Mouse (Mus musculus) G1E (cell line): ENCODE results near the gene Mipep. TPM values are rescaled to one million over a fixed set of nuclear protein-coding genes. Genes with fewer than 3 reads are reported as not detected.

ENCODE experiments used
- ATAC-seq: 2 replicates; pipeline ENCODE4 v1.8.0; 2016; ENCODE audit warnings: mild to moderate bottlenecking; ENCODE audit not compliant: insufficient number of reproducible peaks, poor library complexity, low FRiP score, severe bottlenecking; ENCODE audit errors: extremely low read depth
- DNase-seq: peaks from one replicate; pipeline ENCODE4 v3.0.0; 2012; ENCODE audit warnings: low spot score
- H3K27me3 ChIP-seq: 2 replicates; pipeline ENCODE4 v1.6.1; 2012; ENCODE audit warnings: mild to moderate bottlenecking, low read length, inconsistent platforms; ENCODE audit not compliant: insufficient read depth
- H3K36me3 ChIP-seq: replicated peaks from 2 replicates; pipeline ENCODE3; 2012; ENCODE audit warnings: mild to moderate bottlenecking, inconsistent platforms
- H3K4me1 ChIP-seq: 2 replicates; pipeline ENCODE4 v1.6.1; 2012; ENCODE audit warnings: low read depth, low read length, inconsistent platforms, mixed read lengths; ENCODE audit not compliant: insufficient read depth
- H3K4me3 ChIP-seq: 2 replicates; pipeline ENCODE4 v1.5.1; 2012; ENCODE audit warnings: low read depth, mild to moderate bottlenecking, inconsistent platforms, low read length, moderate library complexity, mixed read lengths
- H3K9me3 ChIP-seq: replicated peaks from 2 replicates; pipeline ENCODE4 v1.6.1; 2012; ENCODE audit warnings: inconsistent platforms
- CTCF ChIP-seq: IDR thresholded peaks from 2 replicates; pipeline ENCODE4 v1.5.1; 2012; ENCODE audit warnings: low read depth, low read length, inconsistent platforms, mixed read lengths
- GATA1 ChIP-seq: IDR thresholded peaks from 2 replicates; pipeline ENCODE4 v1.6.1; 2012; ENCODE audit warnings: borderline replicate concordance, low read length, inconsistent platforms, mixed read lengths
- GATA2 ChIP-seq: IDR thresholded peaks from 2 replicates; pipeline ENCODE4 v1.6.1; 2012; ENCODE audit warnings: low read depth, low read length, inconsistent platforms, borderline replicate concordance
- POLR2AphosphoS5 ChIP-seq: IDR thresholded peaks from 2 replicates; pipeline ENCODE4 v1.6.1; 2012; ENCODE audit warnings: low read depth, low read length, inconsistent platforms; ENCODE audit not compliant: insufficient replicate concordance
- TAL1 ChIP-seq: conservative IDR thresholded peaks from 2 replicates; pipeline ENCODE4 v1.6.1; 2012; ENCODE audit warnings: low read depth, low read length, inconsistent platforms, mixed read lengths
- polyA plus RNA-seq: library from polyadenylated mRNA; stranded (reverse); fragments of >175 nt; gene quantifications from 2 replicates; pipeline ENCODE4 v1.2.3, GENCODE M21; 2012
- total RNA-seq, 2 experiments: library from RNA; stranded (forward) in 1 of 2; stranded (reverse) in 1 of 2; fragments of 200-1000 nt in 1 of 2; fragments of >200 nt in 1 of 2; fragmentation: Nextera tagmentation in 1 of 2; gene quantifications; 2 replicates each; pipeline ENCODE4 v1.2.3; 2014 to 2017

Mipep gene
- total and polyA plus RNA-seq, 3 experiments: 13.7 to 17.7 (median 17.3) TPM

DNA sequence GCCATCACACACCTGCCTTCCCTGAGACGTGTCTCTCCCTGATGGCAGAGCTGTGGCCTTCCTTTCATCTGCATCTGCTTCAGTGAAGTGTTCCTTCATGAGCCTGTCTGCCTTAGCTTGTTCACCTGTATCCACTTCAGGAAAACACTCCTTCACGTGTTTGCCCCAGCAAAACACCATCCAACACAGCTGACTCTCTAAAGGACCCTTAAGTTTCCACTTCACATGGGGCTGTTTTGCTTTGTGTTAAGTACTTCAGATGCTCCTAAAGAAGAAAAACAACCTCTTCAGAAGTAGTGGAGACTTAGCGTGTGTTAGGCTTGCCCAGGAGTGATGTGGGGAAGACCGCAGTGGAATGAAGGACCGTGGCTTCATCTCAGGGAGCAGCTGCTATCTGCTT is 30.7 kb downstream of the Mipep start:
- no peak for DNase-seq
- no peak overlapping the region for H3K4me3 ChIP-seq
- no peak for ATAC-seq
- H3K9me3 ChIP-seq: no peaks in the 10 kb centered on the region
- no peaks in the 10 kb centered on the region for H3K4me1 ChIP-seq
- peaks cover 76% of the 10 kb centered on the region for H3K36me3 ChIP-seq
- TF ChIP-seq CTCF: no peak
- no peak for TF ChIP-seq GATA1
- TF ChIP-seq POLR2AphosphoS5: no peak
- no peak for TF ChIP-seq GATA2
- no peak for TF ChIP-seq TAL1
- H3K27me3 ChIP-seq: no peaks in the 10 kb centered on the region

GRCm38 (mm10) chr14:60818045-60818444 is 33.7 kb downstream of the Mipep start:
- no peaks in the 10 kb centered on the region for H3K9me3 ChIP-seq
- no peak overlapping the region for H3K4me3 ChIP-seq
- no peak for ATAC-seq
- DNase-seq: no peak
- no peaks in the 10 kb centered on the region for H3K27me3 ChIP-seq
- H3K36me3 ChIP-seq: peaks cover 54% of the 10 kb centered on the region
- H3K4me1 ChIP-seq: no peaks in the 10 kb centered on the region
- TF ChIP-seq GATA2 (no peak), TAL1 (no peak), GATA1 (no peak), POLR2AphosphoS5 (no peak), CTCF (no peak)

DNA sequence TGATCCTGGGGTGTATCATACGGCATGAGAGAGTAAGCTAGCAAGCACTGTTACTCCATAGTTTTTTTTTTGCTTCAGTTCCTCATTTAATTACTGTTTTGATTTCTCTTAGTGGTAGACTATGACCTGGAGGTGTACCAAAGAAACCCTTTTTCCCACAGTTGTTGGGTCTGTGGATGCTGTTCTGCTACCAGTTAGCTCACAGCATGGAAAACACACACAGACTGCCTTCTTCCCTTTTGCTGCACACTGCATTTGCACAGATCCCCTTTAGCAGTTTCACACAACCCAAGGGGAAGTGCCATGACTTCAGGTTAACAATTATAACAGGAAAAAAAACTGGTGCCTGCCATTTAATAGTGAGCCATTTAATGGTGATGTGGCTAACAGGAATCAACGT is 45.7 kb downstream of the Mipep start:
- H3K27me3 ChIP-seq: no peaks in the 10 kb centered on the region
- H3K4me1 ChIP-seq: no peaks in the 10 kb centered on the region
- TF ChIP-seq GATA1 (no peak), POLR2AphosphoS5 (no peak), TAL1 (no peak), GATA2 (no peak)
- no peak for ATAC-seq
- peaks cover 48% of the 10 kb centered on the region for H3K36me3 ChIP-seq
- no peak overlapping the region for H3K4me3 ChIP-seq
- DNase-seq: no peak
- 0 out of 2 replicates have a peak, but pooled peaks cover 2% of the 10 kb centered on the region for H3K9me3 ChIP-seq

GRCm38 (mm10) chr14:60836709-60837108 is 52.3 kb downstream of the Mipep start:
- TF ChIP-seq CTCF (no peak), TAL1 (no peak), POLR2AphosphoS5 (no peak), GATA1 (no peak), GATA2 (no peak)
- H3K36me3 ChIP-seq: peaks cover 44% of the 10 kb centered on the region
- no peaks in the 10 kb centered on the region for H3K27me3 ChIP-seq
- no peak overlapping the region for H3K4me3 ChIP-seq
- no peaks in the 10 kb centered on the region for H3K4me1 ChIP-seq
- no peak for DNase-seq
- H3K9me3 ChIP-seq: 0 out of 2 replicates have a peak, but pooled peaks cover 2% of the 10 kb centered on the region
- no peak for ATAC-seq

DNA sequence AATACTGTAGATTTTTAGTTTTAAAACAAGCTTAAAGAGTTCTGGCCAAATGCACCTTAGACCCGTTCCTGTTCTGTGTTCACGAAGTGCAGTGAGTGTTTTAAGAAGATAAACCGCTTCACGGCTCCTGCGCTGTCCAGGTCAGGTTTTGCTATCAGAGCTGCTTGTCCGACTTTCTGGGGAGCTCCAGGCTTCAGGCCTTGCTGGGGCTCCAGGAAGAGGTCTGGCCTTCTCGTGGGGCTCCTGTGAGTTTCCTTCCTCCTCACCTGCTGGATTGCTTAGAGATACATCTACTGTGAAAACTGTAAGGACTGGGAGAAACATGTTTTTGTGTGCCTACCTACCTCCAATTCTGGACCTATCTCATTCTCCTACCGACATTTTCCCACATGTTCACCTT is 55.3 kb downstream of the Mipep start:
- Histone ChIP-seq H3K36me3 (peaks cover 47% of the 10 kb centered on the region), H3K9me3 (no peaks in the 10 kb centered on the region), H3K4me3 (no peak overlapping the region), H3K4me1 (no peaks in the 10 kb centered on the region), H3K27me3 (no peaks in the 10 kb centered on the region)
- ATAC-seq (no peak), DNase-seq (no peak)
- TF ChIP-seq TAL1 (no peak), GATA2 (no peak), POLR2AphosphoS5 (no peak), GATA1 (no peak)

DNA sequence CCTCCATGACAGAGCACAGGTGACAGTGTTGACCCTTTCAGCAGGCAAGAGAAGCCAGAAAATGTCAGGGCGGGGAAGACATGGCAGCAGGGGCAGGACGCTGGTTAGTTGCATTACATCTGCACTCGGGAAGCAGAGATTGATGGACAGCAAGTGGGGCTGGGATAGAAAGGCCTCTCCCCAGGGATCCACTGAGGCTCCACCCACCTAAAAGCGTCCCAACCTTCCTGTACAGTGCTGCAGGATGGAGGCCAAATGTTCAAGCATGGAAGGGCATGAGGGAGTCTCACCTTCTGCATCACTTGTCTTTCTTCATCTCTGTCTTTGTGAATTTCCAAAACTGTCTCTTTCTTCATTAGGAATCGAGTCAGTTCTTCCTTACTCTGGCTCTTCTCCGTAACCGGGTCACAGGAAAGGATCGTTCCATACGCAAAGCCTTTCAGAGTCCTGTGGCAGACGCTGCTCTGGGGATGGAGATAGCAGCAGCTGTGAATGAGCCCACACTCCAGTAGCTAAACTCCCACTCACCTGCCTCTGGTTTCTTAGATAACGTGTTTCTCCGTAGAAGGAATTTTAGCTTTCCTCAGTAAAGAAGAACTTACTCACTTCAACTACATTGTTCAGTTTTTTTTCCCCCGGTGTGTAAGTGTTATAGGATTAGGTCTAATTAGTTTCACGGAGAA is 57.7 kb downstream of the Mipep start:
- H3K4me1 ChIP-seq: no peaks in the 10 kb centered on the region
- no peak overlapping the region for H3K4me3 ChIP-seq
- DNase-seq (no peak), ATAC-seq (no peak)
- no peaks in the 10 kb centered on the region for H3K27me3 ChIP-seq
- H3K36me3 ChIP-seq: peaks cover 58% of the 10 kb centered on the region
- no peak for TF ChIP-seq CTCF
- no peak for TF ChIP-seq GATA2
- TF ChIP-seq GATA1: no peak
- no peak for TF ChIP-seq TAL1
- TF ChIP-seq POLR2AphosphoS5: no peak
- no peaks in the 10 kb centered on the region for H3K9me3 ChIP-seq
